Mouse (Mus musculus) T-helper 2 cell (primary cell): ENCODE measurements around the gene P2rx1.

Experiments used
- in situ Hi-C: fragments of 300-600 bp; cut with MboI, MseI; formaldehyde crosslinking; loops from one replicate; pipeline ENCODE4 v1.15.1; 2025; ENCODE audit warnings: high pct_unique_total_duplicates

P2rx1 gene

DNA sequence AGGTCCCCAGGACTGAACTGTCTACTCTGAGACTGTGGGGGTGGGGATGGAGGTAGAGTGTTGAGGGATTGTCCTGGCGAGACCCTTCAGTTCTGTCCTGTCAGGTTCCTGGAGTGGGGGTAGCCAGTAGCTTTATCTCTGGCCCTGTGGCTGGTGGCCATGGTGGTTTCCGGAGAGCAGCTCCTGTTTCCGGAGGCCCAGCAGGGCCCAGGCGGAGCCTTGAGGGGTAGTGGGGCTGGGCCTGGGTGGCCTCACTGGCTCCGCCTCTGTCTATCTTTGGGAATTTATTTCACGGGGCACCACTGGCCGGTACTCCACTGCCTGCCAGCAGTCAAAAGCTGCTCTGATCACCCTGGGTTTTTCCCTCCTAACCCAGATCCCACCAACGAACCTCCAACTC is at the start of gene P2rx1:
P2rx1 (plus strand) TSS at position 333 of the 400 bp plus-strand sequence.
- in situ Hi-C loops, result loop anchor here (5.0 kb wide), 2 partner anchors 71 to 421 kb away; no protein-coding TSS in a partner anchor

DNA sequence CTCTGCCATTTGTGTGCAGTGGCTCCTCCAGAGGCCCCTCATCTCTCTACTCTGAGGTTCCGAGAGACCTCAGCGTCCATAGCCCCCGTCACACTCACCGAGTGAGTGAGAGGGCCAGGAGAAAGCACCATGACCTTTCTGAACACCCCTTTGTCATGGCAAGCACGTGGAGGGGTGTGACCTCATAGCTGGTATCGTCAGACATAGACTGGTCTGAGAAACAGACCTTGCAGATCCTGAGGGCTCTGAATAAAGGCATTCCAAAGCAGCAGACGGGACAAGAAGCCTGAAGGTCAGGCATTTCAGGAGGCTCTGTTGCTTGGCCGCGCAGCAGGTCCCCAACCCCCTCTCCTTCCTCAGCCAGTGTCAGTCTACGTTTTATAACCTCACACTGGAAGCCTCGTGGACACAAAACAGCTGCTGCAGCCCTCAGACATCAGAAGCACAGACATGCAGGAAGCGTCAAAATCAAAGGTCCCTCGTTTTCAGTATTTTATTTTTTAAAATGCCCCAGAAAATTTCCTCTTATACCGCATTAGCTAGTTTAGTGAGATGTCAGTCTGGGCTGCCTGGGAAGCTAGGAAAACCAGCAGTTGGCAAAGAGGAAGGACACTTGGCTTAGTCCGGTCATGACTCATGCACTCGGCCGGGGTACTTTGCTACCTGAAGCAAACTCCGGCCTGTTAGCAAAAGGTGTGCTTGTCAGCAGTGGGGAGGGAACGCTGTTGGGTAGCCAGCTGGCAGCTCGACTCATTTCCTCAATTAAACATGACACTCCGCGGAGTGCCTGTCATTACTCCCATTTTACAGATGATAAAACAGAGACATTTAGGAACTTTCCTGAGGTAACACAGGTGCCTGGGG is 47.5 kb upstream of the P2rx1 start:
- in situ Hi-C loops, result no loop called here

DNA sequence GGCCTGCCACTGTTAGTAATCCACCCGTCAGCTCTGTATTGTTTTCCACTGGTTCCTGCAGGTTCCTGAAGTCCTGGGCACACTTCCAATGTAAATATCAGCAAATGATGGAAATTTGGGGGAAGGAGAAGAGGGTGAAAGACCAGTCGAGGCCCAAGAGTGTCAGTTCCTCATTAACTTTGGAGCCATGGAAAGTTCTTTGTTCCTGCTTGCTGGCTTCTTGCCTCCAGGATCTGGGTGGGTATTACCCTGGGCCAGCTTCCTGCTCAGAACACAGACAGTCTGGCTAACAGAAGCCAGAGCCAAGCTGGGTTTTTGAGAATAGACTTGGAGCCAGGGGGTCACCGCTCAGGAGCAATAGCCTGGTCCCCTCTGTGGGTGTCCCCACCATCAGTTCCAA is 46.7 kb upstream of the P2rx1 start:
- in situ Hi-C loops, result no loop called here

DNA sequence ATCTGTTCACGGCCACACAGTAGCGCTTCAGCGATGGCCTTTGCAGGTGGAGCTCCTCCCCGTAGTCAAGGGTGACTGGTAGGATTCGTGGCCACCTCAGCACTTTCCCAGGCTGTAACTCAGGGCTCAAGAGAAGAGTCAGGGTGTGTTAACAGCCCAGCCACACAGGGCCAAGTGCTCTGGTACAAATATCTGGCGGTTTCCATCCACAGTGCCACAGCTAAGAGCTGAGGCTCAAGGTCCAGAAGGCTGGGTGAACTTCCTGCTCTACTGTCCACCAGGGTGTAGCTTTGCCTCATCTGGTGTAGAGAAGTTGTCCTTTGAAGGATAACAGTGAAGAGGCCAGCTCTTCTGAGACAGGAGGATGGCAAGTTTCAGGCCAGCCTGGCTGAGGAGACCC is 46.2 kb upstream of the P2rx1 start:
- in situ Hi-C loops, result no loop called here

DNA sequence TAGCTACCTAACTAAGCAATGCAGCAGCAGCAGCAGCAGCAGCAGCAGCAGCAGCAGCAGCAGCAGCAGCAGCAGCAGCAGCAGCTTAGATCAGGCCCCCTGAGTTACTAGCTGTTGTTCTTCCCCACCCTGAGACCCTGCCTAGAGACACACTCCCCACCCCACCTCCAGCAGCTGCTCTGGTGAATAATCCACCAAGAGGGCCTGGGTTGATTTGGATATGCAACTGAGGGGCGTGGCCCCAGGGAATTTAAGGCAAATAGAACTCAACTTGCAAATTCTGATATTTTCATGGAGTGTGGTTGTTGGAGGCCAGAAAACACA is 45.8 kb upstream of the P2rx1 start:
- in situ Hi-C loops, result no loop called here

DNA sequence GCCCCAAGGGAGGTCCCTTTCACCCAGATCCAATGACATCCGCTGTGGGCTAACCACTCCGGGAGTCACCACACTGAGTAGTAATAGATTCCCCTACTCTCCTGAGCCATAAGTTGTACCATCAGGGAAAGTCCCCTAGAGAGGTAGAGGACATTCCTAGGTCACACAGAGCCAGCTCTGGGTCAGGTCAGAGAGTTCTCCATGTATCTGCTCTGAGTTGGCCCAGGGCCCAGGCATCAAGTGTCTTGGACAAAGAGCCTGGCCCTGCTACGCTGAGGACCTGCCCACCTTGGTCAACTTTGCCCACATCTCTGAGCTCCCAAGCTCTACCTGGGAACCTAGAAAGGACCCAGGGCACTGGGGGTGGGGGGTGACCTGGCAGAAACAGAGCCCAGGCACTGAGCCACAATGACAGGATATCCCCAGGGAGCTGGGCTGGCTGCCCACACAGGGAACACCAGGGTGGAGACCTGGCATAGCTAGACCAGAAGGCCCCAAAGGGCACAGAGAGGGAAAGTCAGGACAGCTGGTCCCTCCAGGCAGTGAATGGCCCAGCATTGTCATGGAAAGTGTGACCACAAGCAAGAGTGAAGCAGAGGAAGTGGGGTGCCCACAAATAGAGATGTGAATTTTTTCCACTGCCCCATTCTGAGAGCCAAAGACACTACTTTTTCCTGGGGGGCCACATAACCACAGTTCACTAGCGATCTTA is 45.3 kb upstream of the P2rx1 start:
- in situ Hi-C loops, result no loop called here

DNA sequence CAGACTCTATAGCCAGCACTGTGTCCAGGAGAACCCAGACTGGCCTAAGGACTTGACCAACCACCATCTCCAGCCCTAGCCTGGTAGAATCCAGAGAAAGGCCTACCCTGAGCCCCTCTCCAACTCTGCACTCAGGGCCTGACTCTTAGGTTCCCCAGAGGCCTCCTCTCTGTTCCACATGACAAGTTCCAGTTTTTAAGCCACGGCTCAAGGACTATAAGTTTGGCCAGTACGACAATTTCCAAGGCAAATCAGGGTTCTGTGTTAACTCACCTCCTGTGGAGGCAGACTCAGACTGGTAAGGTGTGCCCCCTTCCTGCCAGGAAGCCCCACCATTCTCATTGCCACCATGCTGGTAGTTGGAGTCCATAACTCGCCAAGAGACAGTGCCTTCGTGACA is 44.7 kb upstream of the P2rx1 start:
- in situ Hi-C loops, result no loop called here

DNA sequence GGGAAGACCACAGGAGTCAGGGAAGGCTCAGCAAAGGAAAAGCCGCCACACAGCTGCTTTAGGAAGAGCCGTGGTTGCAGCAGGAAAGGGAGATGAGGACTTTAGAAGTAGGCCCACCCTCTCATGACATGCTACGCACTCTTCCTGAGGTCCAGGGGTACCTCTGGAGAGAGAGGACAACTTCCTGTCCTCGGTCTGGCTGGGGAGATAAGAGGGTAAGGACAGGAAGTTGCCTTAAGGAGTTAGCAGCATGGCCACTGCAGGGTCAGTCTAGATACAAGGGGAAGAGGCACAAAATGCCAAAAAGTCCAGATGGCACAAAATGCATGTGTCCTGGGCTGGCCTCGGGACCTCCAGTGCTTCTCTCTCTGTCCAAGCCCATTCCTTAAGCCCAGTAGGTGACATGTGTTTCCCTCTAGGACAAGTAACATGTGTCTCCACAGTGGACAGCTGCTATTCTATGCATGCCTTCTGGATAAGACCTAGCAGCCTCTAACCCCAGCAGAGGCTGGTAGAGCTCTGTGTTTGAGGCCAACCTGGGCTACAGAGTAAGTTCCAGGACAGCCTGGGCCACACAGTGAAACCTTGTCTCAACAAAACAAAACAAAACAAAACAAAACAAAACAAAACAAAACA is 43.4 kb upstream of the P2rx1 start:
- in situ Hi-C loops, result no loop called here

DNA sequence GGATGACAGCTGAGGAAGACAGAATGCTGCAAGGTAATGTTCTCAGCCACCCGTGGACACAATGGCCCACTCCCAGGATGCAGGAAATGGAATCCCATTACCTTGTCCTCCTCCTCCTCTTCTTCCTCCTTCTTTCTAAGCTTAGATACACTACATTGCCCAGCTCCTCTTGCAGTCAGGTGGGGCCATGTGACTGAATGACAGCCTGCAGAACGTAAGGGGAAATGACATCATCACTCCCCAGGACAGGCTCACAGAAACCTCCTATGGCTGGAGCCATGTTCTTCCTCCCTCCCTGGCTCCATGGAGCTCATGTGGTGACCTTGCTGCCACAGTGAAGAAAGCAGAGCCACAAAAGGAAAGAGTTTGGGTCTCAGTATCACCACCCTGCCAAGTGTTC is 41.6 kb upstream of the P2rx1 start:
- in situ Hi-C loops, result no loop called here

DNA sequence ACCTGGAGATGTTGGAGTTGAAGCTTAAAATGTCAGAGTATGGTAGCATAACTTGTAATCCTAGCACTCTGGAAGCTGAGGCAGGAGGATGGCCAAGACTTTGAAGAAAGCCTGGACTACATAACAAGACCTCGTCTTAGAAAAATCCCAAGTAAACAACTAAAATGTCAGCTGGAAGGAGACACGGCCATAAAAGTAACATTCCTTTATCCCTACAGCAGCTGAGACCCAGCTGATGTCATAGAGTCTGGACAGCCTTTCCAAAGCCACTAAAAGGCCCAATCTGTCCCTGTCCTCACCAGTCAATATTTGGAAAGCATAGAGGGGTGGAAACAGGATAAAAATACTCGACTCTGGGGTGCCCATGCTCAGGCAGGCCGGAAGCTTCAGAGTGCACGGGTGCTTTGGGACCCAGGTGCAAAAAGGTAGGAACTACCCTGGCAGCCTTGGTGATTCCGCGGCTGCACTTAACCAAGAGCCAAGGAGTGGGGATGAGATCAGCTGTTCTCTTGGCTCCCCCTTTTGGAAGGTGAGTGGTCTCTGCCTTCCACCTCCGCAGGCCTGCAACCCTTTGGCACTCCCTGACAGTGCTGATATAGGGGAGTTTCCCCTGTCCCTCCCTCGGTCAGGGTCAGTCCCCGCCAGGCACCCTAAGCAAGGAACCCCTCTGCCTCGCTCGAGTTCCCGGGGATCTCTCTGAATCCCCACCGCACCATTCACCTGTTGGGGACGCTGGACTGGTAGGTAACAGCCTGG is 38.8 kb upstream of the P2rx1 start:
- in situ Hi-C loops, result no loop called here

DNA sequence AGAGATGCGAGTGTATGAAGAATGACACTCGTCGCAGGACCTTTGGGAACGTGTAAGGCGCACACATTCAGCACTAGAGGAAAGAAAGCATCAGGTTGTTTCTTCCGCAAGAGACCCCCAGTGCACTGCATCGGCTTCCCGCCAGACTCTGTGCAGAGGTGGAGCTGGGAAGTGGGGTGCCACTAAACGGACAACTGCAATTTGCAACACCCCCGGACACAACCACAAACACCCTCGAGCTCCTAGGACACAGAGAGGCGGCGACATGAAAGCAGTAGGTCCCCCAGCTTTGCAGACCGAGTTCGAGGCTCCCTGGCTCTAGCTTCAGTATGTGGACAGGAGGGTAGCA is 38.2 kb upstream of the P2rx1 start:
- in situ Hi-C loops, result no loop called here

DNA sequence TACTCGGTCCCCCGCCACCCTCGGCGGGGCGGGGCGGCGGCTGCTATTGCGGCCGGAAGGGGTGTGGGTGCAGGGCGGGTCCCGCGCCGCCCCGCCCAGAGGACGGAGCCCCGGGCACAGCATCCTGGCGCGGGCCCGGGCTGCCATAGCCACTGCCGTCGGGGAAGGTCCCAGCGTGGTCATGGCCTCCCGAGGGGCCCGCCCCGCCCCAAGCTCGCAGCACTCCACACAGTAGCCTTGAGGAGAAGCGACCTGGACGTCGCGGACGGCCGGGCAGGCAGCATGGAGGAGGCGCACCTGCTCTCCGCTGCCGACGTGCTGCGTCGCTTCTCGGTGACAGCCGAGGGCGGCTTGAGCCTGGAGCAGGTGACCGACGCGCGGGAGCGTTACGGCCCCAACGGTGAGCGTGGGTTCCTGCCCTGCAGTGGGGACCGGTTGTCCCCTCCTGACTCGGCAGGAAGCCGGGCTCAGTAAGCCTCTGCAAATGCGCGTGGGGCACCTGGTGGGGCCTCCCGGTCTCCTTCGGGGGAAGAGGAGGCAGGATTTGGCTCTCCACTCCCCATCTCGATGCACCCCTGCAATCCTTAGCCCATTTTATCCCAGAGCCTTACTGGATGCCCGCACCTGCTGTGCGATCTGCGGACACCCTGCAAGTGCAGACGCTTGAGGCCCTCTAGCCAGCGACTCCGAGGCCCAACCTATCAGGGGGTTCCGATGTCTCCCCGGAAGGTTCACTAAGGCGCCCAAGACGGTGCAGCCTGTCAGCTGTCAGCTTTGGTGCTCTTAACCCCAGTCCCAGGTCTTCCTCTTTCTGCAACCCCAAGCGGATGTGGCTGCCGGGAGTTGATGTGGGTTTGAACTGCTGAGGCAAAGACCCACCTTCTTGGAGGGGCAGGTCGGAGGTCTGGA is 37.6 kb upstream of the P2rx1 start, which contains the start of gene Atp2a3:
Atp2a3 (plus strand) TSS at position 98 of the 909 bp plus-strand sequence.
- in situ Hi-C loops, result no loop called here

DNA sequence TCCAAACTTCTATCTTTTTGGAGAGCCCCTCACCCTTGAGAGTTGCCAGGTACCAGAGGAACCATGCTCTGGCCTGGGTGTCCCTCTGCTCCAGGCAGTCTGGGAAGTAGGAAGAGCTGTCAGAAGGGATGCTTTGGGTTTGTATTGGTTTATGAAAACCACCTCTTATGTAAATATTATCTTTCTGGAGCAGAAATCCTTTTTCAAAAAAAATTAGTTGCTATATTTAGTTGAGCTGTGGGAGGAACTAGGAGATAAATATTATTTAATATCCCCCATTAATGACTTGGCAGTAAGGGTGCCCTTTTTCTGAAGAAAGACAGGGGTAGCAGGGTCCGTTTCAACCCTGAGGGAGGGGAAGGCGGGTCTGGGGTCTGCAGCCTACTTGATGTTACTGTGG is 36.5 kb upstream of the P2rx1 start:
- in situ Hi-C loops, result no loop called here

DNA sequence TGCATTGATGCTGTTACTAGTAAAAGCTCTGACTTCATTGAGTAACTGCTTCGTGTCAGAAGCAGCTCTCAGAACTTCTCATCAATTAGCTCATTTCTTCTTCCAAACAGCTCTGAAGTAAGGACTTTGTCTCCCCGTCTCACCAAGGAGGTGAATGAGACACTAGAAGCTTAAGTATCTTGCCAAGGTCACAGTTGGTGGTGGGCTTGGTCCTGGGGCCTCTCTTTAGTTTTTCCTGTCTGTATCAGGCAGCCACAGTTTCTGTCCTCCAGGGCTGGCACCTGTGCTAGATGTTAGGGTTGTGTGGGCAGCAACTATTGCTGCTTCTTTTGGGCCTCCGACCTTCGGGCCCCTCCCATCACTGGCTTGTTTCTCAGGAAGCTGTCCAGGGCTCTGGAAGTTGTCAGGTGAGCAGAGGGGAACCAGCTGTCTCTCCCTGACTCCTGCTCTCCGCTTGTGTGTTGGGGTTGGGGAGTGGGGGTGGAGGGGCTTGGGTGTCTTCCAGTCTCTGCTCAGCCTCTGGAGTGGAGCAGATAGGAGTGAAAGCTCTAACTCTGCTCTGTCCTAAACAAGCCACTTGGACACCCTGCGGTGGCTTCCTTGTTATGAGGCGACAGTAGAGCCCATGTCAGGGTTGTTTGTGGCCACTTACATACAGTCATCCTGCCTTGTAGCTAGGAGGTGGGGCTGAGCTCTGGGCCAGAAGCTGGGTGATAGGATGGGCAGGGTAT is 35.7 kb upstream of the P2rx1 start:
- in situ Hi-C loops, result no loop called here

DNA sequence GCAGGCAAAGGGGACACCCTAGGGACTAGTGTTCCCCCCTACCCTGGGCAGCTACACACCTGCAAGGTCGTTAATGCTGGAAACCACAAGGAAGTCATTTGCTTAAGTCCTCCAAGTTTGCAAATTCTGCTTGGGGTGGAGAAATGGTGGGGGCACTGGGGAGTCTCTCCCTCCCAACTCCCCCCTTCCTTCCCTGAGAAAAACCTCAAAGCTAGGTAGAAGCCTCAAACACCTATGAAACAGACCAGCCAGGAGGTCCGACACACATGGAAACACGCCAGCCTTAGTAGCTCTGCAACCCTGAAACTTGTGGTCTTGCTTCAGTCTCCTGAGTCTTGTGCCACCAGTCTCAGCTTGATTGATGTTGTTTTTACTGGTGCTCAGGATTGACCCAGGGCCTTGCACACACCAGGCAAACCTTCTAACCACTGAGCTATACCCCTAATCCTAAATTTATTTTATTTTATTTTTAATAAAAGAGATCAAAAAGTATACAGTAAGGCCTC is 35.1 kb upstream of the P2rx1 start:
- in situ Hi-C loops, result no loop called here

DNA sequence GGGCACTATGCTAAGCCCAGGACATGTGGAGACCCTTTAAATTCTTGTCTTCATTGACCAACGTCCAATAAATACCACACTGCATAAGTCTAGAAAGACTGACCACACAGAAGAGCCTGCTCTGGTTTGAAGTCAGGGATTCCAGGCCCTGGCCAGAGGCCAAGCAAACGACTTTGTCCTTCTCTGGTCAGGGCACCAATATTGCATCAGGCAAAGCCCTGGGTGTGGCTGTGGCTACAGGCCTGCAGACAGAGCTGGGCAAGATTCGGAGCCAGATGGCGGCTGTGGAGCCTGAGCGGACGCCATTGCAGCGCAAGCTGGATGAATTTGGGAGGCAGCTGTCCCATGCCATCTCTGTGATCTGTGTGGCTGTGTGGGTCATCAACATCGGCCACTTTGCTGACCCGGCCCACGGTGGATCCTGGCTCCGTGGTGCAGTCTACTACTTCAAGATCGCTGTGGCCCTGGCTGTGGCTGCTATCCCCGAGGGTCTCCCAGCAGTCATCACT is 23.9 kb upstream of the P2rx1 start:
- in situ Hi-C loops, result no loop called here

DNA sequence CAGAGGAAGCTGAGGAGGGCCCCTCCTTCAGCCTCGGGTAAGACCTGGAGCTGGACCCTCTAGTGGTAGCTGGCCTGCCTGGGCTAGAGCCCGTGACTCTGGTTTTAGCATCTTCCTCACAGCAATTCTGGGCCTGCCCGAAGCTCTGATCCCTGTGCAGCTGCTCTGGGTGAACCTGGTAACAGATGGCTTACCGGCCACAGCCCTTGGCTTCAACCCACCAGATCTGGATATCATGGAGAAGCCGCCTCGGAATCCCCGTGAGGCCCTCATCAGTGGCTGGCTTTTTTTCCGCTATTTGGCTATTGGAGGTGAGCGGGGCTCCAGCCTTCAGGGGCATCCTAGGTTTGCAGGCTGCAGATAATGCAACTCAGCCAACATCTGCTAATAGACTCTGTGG is 16.4 kb upstream of the P2rx1 start:
- in situ Hi-C loops, result no loop called here

DNA sequence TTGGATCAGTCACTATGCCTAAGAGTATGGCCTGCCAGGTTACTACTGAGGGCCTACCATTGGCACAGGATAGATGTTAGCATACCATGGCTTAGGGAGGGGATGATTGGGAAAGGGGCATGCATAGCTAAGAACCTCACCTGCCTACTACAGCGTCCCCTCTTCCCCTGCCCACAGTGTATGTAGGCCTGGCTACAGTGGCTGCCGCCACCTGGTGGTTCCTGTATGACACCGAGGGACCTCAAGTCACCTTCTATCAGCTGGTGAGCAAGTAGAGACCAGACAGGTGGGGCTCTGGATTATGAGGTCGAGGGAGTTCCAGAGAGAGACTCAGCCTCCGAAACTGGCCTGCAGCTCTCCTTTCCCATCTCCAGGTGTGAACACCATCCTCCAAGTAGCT is 15.6 kb upstream of the P2rx1 start:
- in situ Hi-C loops, result no loop called here

DNA sequence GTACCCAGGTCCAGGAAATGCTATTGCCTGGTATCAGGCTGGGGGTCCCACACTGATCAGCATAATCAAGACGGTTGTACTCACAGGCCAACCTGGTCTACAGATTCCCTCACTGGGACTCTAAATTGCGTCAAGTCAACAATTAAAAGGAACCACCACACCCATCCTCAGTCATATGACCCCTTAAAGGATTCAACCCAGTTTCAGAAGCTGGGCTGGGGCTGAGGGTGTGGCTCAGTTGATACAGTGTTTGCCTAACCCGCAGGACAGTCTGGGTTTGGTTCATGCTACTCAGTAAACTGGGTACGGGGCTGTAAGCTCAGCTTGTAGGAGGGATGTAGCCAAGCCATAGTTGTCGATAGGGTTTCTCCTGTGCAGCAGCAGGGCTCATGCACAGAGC is 12.2 kb upstream of the P2rx1 start:
- in situ Hi-C loops, result no loop called here

DNA sequence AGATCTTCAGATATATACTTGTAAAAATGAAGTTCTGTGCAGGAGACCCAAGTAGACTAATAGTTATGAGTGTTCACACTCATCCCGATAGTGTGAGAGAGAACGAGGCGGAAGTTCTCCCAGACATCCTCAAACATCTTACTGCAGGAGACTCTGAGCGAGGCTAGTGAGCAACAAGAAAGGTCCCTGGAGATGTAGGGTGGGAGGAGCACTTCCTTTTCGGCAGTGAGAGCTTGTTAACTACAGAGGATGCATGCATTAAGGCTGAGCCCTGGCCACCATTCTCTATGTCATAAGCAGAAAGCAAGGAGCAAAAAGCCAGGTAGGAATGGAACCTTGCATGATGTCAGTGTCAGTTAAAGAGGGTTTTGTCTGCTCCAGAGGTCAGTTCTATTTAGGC is 11.7 kb upstream of the P2rx1 start:
- in situ Hi-C loops, result no loop called here
